Mouse (Mus musculus) olfactory bulb, adult 2 months (tissue): ENCODE measurements around the gene Rmi1. TPM values are rescaled to one million over a fixed set of nuclear protein-coding genes. Genes with fewer than 3 reads are reported as not detected.
"Not testable (repeated sequence)": the region's sequence is repeated elsewhere in the genome, so short reads cannot be mapped to it uniquely, and the experiment has no call there.

Source experiments
- H3K27ac ChIP-seq: fragments of 200-500 bp; 2 replicates; pipeline ENCODE4 v1.5.1; 2012; ENCODE audit warnings: low read depth, low read length; ENCODE audit not compliant: insufficient read depth
- H3K4me1 ChIP-seq: fragments of 200-500 bp; 2 replicates; pipeline ENCODE4 v1.6.1; 2012; ENCODE audit warnings: low read length; ENCODE audit not compliant: control insufficient read depth, insufficient read depth
- H3K4me3 ChIP-seq: fragments of 200-500 bp; 2 replicates; pipeline ENCODE4 v1.5.1; 2012; ENCODE audit warnings: mild to moderate bottlenecking, low read depth, low read length, moderate library complexity; ENCODE audit not compliant: insufficient read depth
- CTCF ChIP-seq: fragments of 200-500 bp; IDR thresholded peaks from 2 replicates; pipeline ENCODE4 v1.5.1; 2012; ENCODE audit warnings: low read depth, mild to moderate bottlenecking, low read length, moderate library complexity; ENCODE audit not compliant: insufficient read depth
- POLR2A ChIP-seq: fragments of 200-500 bp; IDR thresholded peaks from 2 replicates; pipeline ENCODE4 v1.6.1; 2012; ENCODE audit warnings: mild to moderate bottlenecking, low read depth, low read length, moderate library complexity; ENCODE audit not compliant: insufficient read depth
- WGBS: fragments of 180-500 bp; shearing (Covaris S2); methylation state at CpG from one replicate; pipeline ENCODE4 v1.1.7; 2018; 5-methylcytosine and 5-hydroxymethylcytosine counted together
- polyA plus RNA-seq: library from polyadenylated mRNA; stranded (reverse); fragments of >200 nt; gene quantifications from 2 replicates; pipeline ENCODE4 v1.2.4, GENCODE M21; 2012; ENCODE audit warnings: low replicate concordance; ENCODE audit not compliant: missing spikeins, insufficient read depth, insufficient read length

The Rmi1 gene
- polyA plus RNA-seq, 1 experiment, result not detected

- TF ChIP-seq POLR2A, result no peak
- no peak for TF ChIP-seq CTCF
- WGBS, result 23% methylated on average over 32 of the region's 32 CpGs
- no peak overlapping the region for H3K4me3 ChIP-seq
- H3K27ac ChIP-seq, result no peak overlapping the region
- H3K4me1 ChIP-seq, result peaks cover 5% of the 10 kb centered on the region
These were observed 50.8 kb downstream of the Rmi1 start for GRCm38 (mm10) chr13:58452651-58453413.

- H3K4me1 ChIP-seq, result peaks cover 5% of the 10 kb centered on the region
- no peak overlapping the region for H3K27ac ChIP-seq
- no peak for TF ChIP-seq POLR2A
- TF ChIP-seq CTCF, result no peak
- no peak overlapping the region for H3K4me3 ChIP-seq
- WGBS, result 69% methylated on average over 10 of the region's 10 CpGs
These were observed 51.5 kb downstream of the Rmi1 start for GRCm38 (mm10) chr13:58453541-58453940.

GRCm38 (mm10) chr13:58456547-58456946, 54.5 kb downstream of the Rmi1 start:
- TF ChIP-seq CTCF (no peak), POLR2A (no peak)
- WGBS, result 79% methylated on average over 10 of the region's 10 CpGs
- no peak overlapping the region for H3K4me3 ChIP-seq
- no peak overlapping the region for H3K27ac ChIP-seq
- H3K4me1 ChIP-seq, result peaks cover 7% of the 10 kb centered on the region

- H3K4me3 ChIP-seq, H3K27ac ChIP-seq, H3K4me1 ChIP-seq: not testable (repeated sequence)
- 64% methylated on average over 6 of the region's 6 CpGs for WGBS
These were observed 56.8 kb downstream of the Rmi1 start for GRCm38 (mm10) chr13:58458811-58459210.

Other genes starting within 250 kb of the Rmi1 start
- not detected in 2 replicates for gene Idnk, start 244.6 kb upstream of the Rmi1 start, polyA plus RNA-seq
- gene Ubqln1, start 186.6 kb upstream of the Rmi1 start, polyA plus RNA-seq, result 142 TPM in 1 of 2 replicates, not detected in the other
- gene Gkap1, start 126.5 kb upstream of the Rmi1 start, polyA plus RNA-seq, result not detected in 2 replicates
- gene Kif27, start 43.1 kb upstream of the Rmi1 start, polyA plus RNA-seq, result not detected in 2 replicates
- not detected in 2 replicates for gene 2210016F16Rik, start 17.0 kb upstream of the Rmi1 start, polyA plus RNA-seq
- gene Hnrnpk, start 1.1 kb downstream of the Rmi1 start, polyA plus RNA-seq, result 1,477 and 1,573 TPM in 2 replicates
- gene Slc28a3, start 208.6 kb downstream of the Rmi1 start, polyA plus RNA-seq, result not detected in 2 replicates